Mouse (Mus musculus): ENCODE measurements around the gene Uvssa.

Uvssa gene

DNA sequence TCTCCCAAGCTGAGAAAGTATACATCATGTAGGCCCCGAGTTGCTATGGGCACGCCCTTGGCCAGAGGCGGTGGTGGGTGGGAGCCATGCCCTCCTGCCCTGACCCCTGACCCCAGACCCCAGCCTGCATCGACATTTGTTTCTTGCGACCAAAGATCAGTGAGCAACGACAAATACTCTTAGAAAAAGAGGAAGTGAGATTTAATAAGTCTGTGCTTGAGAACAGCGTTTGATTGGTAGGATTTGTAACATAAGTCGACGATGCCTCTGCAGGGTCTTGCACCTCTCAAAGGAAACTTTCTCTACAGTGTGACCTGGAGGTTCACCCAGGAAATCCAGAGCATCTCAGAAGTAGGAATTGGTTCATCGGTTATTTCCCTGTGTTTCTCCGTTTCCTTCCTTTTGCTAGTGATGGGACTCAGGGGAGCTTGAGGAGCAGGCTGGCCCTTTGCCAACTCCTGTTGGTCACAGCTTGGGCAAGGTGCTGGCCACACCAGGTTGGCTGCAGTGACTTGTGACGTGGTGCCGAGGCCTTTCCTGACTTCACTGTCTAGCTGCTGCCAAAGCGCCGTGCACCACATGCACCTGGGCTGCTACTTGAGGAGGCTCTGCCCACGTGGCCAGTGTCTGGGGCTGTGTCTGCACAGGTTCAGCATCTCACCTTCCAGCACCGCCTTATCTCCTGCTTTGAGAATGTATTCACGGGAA is 5.9 kb upstream of the Uvssa start:
- DNase-seq (ENCODE audit: low spot score) = no peak

DNA sequence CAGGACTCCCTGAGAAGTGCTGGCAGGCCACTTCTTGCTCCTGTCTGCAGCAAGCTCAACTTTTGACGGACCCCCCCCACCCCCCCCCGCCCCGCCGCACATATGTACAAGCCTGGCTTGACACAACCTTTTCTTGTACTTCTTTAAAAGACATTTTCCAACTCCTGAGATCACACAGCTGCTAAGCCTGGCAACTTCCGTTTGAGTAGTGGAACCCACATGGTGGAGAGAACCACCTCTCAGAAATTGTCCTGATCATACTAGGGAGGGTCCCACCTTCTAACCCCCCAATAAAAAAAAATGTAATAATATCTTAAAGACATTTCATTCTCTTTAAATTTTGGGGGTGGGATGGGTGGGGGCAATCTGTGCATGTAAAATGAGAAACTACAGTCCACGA is 1.2 kb upstream of the Uvssa start:
- no peak for DNase-seq (ENCODE audit: low spot score)

DNA sequence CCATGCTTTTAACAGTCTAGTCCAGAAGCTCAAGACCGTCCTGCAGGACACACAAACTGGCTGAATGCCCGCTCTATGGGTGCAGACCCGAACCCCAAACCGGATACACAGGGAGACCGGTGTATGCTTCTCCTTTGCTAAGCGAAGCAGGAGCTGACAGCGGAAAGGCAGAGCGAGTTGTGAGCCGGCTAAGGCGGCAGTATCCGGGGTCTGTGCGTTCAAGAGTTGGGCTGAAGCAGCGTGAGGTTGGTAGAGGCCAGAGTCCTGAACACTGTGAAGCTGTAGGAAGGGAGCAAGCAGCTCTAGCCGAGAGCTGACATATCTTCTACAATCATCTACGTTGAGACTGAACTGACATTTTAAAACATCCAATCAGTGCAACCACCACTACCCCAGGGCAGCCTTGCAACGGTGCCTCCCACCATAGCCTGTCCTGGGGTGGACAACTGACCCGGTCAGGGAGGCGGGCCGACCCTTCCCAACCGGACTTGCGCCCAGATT is 498 bp upstream of the Uvssa start:
- peak; percentile 37 for DNase-seq (ENCODE audit: low spot score)

DNA sequence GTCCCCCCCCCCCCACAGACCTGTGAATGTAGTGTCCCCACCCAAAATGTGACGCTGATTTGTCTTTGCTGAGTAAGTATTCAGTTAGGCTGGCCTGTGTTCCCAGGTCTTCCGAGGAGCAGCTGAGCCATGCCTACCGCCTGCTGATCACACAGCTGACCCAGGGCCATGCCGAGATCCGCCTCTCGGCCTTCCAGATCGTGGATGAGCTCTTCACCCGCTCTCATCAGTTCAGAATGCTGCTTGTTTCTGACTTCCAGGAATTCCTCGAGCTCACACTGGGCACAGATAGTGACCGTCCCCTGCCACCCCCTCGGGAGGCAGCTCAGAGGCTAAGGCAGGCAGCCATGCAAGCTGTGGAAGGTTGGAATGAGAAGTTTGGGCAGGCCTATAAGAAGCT is 9.2 kb downstream of the Uvssa start:
- DNase-seq (ENCODE audit: low spot score) = no peak

DNA sequence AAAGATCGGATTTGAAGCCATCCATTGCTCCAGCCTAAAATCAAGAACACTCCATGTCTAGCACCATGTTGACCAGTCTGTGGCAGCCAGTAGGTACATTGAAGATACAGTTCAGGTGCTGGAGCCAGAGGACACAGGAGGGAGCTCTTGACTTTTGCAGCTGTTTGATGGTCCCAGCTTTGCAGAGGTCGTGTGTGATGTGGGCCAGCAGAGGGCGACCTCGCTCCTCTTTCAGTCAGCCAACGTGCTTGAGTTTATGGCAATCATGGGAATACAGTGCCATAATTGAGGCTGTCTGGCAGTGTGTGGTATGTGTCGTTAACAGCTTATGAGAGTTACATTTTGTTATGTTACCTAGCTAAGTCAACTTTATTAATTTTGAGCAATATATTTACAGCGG is 15.5 kb downstream of the Uvssa start:
- peak; percentile 62 for DNase-seq (ENCODE audit: low spot score)

DNA sequence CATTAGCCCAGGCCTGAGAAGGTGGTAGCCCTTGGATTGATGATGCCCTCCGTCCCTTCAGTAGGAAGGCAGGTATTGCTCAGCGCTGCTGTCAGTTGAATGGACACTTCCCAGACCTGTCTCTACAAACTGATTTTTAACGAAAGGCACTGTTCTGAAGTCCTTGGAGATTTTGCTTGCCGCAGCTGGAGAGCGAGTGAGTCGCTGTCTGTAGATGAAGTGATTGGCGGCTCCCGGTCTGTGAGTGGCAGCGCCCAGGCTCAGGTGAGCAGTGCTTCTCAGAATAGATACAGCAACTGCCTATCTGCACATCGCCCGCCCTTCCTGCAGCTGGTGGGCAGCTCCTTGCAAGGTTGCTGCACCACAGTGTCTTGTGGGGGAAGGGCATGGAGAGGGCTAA is 17.3 kb downstream of the Uvssa start:
- DNase-seq (ENCODE audit: low spot score) = no peak

DNA sequence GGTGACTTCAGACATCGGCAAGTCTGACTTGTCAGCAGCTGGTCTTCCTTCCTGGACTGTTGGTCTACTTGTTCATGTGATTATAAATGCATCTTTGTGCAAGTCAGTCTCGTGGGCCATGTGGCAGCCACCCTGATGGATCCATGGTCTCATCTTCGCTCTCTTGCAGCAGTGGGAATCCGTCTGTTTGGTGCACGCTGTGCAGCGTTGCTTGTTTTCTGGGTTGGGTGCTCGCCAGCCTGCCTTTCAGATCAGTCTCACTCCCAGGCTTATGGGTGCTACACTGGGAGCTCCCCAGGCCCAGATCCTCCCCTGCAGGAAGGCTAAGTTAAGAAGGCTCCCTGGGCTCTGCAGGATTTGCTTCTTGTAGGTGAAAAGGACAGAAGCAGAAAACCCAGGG is 18.5 kb downstream of the Uvssa start:
- no peak for DNase-seq (ENCODE audit: low spot score)

DNA sequence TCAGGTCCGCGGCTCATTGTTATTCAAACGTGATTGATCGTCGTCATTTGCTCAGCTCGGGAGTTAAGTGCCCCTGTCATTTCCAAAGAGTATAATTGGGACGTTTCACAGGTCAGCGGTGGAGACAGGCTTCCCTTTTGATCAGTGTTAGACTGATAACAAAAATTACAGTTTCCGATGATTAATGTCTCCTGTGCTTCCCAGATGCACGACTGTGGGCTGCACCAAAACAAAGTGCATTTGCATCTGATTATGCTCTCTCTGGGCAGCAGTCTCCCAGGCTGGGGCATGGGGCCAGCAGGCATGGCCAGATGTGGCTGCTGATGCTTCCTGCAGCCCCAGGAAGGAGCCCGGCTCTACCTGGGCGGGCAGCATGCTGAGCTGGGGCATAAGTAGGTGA is 22.5 kb downstream of the Uvssa start:
- DNase-seq (ENCODE audit: low spot score) = no peak

DNA sequence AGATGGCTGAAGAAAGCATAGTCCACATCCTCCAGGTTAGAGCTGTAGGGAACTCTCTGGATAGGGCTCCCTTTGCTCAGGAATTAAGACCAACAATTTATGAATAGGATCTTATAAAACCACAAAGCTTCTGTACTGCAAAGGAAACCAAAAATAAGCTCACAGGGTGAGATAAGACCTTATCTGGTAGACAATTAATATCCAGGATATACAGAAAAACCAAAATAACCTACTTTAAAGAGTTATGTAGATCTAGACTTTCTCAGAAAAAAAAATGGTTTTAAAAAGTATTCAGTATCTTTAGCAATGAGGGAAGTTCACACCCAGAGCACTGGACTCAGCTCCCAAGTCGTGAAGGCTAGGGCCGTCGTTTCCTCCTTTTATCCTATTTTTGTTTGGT is 42.0 kb downstream of the Uvssa start:
- DNase-seq (ENCODE audit: low spot score) = no peak

DNA sequence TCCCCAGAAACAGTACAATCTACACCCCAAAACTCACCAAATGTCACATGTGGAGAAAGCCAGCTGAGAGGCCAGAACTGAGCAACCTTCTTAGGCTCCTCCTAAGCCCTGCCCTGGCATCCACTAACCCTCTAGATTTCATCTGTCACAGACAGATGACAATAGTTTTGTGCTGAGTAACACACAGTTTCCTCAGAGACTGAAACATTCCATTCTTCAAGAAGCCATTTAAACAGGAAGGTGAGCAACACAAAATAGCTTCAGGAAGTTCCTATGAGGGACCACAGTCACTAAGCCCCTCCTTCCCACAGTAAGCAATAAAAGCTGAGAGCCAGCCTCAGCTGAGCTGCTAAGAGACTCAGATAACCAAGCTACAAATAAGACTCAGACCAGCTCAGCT is 49.1 kb downstream of the Uvssa start:
- no peak for DNase-seq (ENCODE audit: low spot score)

DNA sequence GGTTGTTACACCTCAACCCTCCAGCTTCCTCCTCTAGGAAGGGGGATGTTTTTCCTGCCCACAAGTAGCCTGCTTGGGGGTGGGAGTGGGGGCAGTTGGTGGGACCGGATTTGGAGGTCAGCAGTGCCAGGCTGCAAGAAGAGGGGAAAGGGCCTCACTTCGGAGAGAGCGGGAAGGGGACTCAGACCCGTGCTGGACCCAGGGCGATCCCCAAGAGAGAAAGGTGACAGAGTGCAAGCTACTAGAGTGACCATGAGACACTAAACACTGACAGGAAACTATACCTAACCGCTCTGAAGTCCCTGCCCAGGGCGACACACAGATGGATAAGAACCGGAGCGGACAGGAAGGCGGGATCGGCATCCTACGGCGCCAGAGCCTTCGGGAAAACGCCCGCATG is 51.8 kb downstream of the Uvssa start:
- no peak for DNase-seq (ENCODE audit: low spot score)

DNA sequence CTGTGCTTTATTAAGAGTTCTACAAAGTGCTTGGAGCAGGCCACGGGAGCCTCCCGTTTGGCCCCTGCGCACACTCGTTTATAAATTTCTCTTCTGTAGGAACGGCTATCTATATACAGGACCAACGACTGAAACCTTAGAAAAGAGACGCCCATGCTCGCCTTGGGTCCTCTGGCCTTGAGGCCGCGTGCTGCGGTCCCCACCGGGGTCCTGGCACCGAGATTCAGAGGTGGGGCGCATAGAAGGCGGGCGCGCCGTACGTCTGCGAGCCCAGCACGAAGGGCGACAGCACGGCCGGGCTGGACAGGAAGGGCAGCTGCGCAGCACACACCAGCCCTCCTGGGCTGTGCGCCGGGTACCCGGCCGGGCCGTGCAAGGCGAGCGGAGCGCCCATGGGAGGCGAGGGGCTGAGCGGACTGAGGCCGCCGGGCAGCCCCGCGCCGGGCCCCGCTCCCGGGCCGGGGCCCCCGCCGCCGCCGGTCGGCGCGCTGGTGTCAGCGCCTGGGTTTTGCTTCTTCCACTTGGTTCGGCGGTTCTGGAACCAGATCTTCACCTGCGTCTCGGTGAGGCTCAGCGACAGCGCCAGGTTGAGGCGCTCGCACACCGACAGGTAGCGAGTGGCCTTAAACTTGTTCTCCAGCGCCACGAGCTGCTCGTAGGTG is 52.3 kb downstream of the Uvssa start:
- DNase-seq (ENCODE audit: low spot score) = no peak

DNA sequence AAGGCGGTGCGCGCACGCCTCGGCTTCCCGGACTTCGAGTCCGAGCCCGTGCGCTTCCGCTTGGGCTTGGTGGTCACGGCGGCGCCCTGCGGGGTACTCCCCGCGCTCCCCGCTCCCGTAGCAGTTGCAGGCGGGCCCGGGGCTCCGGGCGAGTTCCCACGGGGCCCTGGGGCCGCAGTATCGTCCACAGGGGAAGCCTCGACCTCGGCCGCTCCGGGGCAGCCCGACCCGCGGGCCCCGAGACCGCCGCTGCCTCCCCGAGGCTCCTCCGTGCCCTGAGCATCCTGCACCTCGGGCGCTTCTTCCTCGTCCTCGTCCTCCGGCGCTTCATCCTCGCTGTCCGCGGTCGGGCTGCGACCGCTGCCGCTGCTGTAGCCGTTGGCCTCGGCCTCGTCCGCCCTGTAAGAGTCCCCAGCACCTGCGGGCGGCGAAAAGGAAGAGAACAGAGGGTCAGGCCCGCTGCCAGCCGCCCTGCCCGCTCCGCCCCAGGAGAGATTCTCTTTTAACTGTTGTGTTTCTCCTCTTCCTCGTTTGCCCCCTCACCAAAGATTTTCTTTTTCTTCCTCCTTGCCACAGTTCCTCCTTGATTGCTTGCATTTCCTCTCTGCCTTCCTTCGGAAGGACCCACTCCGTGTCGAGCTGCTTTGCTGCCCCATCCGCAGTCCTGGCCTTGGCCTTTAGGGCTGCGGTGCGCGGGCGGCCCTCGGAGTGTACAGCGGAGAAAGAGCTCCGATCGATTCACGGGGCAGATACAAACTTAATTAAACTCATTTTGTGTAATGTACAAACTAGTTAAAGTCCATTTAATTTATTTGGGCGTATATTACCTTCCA is 53.0 kb downstream of the Uvssa start:
- DNase-seq (ENCODE audit: low spot score) = no peak

DNA sequence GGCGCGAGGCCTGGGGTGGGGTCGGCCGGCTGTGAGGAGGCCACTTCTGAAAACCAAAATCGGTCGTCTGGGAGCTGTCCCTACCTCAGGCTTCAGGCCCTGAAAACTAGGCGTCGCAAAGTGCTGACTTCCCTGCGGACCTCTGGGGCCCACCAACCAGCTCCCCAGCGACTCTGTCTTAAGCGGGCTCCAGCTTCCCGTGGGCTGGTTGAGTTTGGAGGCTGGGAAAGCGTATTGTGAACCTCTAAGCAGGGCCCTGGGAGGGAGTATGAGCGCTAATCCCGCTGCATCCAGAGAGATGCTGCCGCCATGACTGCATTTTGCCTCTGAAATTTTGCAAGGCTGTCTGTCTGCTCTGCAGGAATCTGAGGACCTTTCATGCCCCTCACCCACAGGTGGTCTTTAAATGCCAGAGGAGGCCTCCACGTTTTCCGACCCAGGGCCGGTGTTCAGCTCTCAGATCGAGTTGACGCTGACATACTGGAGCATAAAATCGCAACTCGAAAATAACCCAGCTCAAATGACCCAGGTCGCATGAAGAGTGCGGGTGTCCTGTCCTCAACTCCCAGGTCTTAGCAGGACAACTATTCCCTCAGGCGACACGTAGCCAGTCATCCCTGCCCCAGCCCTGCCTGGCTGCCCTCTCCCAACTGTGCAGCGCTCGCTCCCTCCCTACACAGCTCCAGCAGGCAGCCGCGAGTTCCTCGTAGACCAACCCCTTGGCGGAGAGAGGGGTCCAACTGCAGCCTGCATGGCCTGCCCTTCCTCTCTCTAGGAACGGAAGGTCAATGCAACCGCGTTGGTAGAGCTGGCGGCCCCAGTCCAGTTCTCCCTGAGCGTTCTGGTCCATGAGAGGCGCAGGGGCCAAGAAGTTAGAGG is 53.9 kb downstream of the Uvssa start:
- no peak for DNase-seq (ENCODE audit: low spot score)

DNA sequence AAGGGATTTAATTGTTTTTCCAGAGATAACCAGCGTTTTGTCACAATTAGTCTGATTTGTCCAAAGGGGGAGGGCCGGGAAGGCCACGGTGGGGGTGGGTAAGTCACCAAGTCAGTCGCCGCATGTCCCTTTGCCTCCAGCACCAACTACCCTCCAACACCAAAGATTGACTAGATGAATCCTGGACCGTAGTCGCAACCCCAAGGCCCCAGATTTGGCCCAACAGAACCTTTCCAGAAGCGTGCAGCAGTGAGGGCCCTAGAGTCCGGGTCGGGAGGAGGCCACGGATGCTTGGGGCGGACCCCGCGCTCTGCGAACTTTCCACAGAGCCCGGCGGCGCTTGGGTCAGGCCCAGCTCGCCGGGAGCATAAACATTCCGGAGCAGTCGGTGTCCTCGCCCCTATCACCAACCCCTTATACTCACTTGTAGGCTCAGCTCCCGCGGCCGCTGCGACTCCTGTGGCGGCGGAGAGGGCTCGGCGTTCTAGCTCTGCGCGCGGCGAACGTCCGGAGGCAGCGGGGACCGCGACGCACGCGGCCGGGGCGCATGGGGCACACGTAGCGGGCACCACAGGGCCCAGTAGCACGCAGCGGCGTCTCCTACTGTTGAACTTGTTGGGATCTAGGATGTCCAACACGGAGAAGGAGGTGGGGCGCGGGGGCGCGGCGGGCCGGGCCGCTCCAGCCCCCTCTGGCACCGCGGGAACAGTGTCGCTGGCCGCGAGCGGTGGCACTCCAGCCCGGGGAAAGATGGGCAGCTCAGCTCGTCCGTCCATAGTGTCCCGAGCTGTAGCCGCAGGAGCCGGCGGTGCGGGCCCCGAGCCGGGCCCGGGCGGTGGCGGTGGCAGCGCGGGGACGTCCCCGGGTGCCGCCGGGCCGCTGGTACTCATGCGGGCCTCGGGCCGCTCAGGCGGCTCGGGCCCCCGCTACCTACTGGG is 55.1 kb downstream of the Uvssa start, which contains the start of gene Nkx1-1:
TSS of gene Nkx1-1 (minus strand) at position 776 of the 938 bp plus-strand sequence.
- DNase-seq (ENCODE audit: low spot score) = no peak

DNA sequence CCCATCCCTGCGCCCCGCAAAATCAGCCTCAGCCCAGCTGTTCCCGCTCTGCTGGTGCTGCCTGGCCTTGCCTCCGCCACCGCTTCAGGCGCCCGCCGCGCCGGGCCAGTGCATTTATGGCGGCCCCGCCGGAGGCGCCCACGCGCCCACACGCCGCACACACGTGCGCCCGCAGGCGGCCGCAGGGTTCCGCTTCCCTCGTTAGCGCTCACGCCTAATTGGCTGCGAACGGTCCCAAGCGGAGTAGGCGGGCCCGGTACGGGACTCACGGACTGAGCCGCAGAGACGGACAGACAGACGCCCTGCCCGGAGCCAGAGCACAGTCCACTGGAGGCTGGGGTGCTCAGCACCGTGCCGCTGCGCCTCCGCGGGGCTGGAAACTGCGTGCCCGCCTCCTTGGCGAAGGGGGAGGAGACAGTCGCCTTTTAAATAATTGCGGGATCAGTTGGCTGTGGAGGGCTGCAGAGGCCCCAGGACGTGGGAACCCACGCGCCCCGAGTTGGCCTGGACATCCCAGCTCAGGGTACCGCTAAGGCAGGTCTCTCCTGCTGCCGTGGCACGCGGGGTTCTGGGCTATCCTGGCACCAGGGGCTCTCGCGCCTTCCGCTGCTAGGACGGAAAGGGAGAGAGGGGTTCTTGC is 55.9 kb downstream of the Uvssa start:
- DNase-seq (ENCODE audit: low spot score) = no peak

DNA sequence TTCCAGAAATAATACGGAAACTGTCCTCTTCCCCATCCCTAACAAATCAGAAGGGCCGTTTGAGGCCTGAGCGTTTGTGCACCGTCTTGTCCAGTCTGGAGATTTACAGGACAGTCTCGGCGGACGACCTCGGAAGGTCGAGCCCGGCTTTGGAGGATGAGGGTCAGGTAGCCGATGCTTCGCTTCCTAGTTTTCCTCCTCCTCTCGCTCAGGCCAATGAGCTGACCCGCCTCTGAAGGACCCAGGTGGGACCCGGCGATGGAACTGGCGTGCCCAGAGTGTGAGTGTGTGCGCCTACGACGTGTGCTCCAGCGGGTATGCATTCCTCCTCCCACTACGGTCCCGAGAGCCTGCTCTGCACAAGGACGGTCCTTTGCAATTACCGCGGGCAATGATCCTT is 56.8 kb downstream of the Uvssa start:
- DNase-seq (ENCODE audit: low spot score) = no peak

DNA sequence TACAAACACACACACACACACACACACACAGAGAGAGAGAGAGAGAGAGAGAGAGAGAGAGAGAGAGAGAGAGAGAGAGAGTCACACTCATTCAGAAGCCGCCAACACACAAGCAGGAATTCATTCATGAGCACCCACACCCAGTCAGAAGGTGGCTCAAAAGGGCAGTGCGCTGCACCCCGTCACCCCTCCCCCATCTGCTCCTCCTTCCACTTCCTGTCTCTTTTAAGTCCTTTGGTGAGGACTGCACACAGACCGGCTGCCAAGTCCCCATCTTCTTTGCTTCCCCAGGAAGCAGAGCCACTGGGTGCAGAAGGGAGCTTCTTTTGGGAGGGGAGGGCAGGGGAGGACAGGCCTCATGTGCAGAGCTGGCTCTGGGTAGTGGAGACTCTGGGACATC is 57.6 kb downstream of the Uvssa start:
- DNase-seq (ENCODE audit: low spot score) = no peak

DNA sequence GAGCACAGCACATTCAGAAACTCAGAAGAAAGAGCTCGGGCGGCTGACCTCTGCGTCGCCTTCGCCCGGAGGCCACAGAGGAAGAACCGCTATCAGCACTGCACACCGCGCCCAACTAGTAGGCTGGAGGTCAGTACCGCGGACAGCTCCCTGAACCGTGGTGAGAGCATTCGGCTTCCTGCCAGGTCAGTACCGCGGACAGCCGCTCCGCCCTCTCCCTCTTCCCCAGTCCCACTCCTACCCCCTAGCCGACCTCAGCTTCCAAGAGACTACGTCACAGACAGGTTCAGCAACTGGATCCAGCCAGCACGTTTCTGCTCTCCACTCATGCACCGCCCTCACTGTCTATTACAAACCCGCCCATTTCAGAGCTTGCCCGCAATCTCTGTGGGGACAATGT is 59.9 kb downstream of the Uvssa start:
- peak; percentile 77 for DNase-seq (ENCODE audit: low spot score)
